Mouse (Mus musculus) lung, embryonic 15.5 days (tissue): ENCODE results near the gene E130309D02Rik. TPM values are rescaled to one million over a fixed set of nuclear protein-coding genes. Genes with fewer than 3 reads are reported as not detected.
A peak's percentile ranks its signal among the peaks of the same experiment; 100 is the strongest.

Experiments
- ATAC-seq: fragments of 200-750 bp; cut with Nextera tagmentation; 2 replicates; pipeline ENCODE4 v1.8.0; 2017; ENCODE audit warnings: moderate number of reproducible peaks, borderline replicate concordance; ENCODE audit not compliant: low FRiP score, low TSS enrichment; ENCODE audit errors: extremely low read depth
- H3K27ac ChIP-seq: fragments of 300-500 bp; sonication (generic); 2 replicates; pipeline ENCODE4 v1.5.1; 2015; ENCODE audit warnings: moderate library complexity, mild to moderate bottlenecking, inconsistent platforms
- H3K27me3 ChIP-seq: fragments of 300-500 bp; sonication (generic); 2 replicates; pipeline ENCODE4 v1.6.1; 2015; ENCODE audit warnings: inconsistent platforms
- H3K36me3 ChIP-seq: fragments of 300-500 bp; sonication (generic); 2 replicates; pipeline ENCODE4 v1.6.1; 2015; ENCODE audit warnings: inconsistent platforms
- H3K4me1 ChIP-seq: fragments of 300-500 bp; sonication (generic); 2 replicates; pipeline ENCODE4 v1.6.1; 2015; ENCODE audit warnings: inconsistent platforms
- H3K4me2 ChIP-seq: fragments of 300-500 bp; sonication (generic); 2 replicates; pipeline ENCODE4 v1.6.1; 2015; ENCODE audit warnings: inconsistent platforms, mild to moderate bottlenecking, moderate library complexity
- H3K4me3 ChIP-seq: fragments of 300-500 bp; sonication (generic); 2 replicates; pipeline ENCODE4 v1.5.1; 2015; ENCODE audit warnings: mild to moderate bottlenecking, inconsistent platforms
- H3K9ac ChIP-seq: fragments of 300-500 bp; sonication (generic); 2 replicates; pipeline ENCODE4 v1.6.1; 2015; ENCODE audit warnings: inconsistent platforms
- H3K9me3 ChIP-seq: fragments of 300-500 bp; sonication (generic); 2 replicates; pipeline ENCODE4 v1.6.1; 2016; ENCODE audit warnings: inconsistent platforms
- WGBS: fragments of 180-500 bp; shearing (Covaris S2); methylation state at CpG from one replicate; pipeline ENCODE4 v1.1.7; 2015; 5-methylcytosine and 5-hydroxymethylcytosine counted together
- polyA plus RNA-seq: library from polyadenylated mRNA; unstranded; fragments of >200 nt; fragmentation: Nextera tagmentation; extraction: Ambion mirVana; gene quantifications from 2 replicates; pipeline ENCODE4 v1.2.1, GENCODE M21; 2015

E130309D02Rik gene
- polyA plus RNA-seq, 1 experiment from 2014 or later = 38.4 TPM

DNA sequence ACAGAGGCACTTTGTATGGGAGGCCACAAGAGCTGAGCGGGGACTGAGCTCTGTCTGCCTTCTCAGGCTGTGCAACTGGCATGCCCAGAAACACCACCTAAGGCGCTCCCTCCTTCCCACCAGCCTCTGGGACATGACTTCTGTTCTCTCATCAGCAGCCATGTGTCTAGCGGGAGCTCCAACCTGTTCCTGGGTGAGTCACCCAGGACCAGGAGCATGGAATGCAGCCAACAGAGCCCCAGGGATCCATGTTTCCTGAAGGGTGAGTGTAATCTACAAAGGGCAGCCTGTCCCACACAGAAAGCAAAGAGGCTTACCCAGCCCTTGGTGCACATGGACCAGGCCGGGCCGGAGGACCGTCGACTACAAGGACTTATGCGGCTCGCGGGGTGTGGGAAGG lies 50.5 kb downstream of the E130309D02Rik start:
- H3K9ac ChIP-seq = no peak overlapping the region
- no peak overlapping the region for H3K4me2 ChIP-seq
- no peak overlapping the region for H3K27ac ChIP-seq
- WGBS = 83% methylated on average over 10 of the region's 10 CpGs
- H3K4me1 ChIP-seq = peaks cover 6% of the 10 kb centered on the region; the same call in 1 of the 2 replicates
- ATAC-seq = no peak
- H3K9me3 ChIP-seq = no peaks in the 10 kb centered on the region
- H3K4me3 ChIP-seq = no peak overlapping the region
- H3K27me3 ChIP-seq = no peaks in the 10 kb centered on the region
- H3K36me3 ChIP-seq = peaks cover 14% of the 10 kb centered on the region; the same call in 1 of the 2 replicates

DNA sequence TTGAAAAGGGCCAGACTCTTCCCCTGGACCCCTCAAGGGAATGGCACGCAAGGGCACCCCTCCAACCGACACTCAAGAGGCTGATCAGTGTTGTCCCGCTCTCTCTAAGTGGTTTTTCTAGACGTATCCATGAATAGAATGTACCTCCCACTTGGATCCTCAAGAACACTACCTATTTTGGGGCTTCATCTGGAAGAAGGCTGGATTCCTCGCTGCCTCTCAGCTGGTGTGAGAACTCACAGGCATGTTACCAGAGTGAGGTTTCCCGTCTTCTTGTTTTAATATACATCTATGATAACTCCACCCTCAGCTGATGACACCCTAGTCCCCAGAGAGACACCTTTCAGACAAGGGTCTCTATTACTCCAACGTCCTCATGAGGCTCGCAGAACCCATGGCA lies 53.5 kb downstream of the E130309D02Rik start:
- Histone ChIP-seq H3K4me3 (no peak overlapping the region), H3K27me3 (peaks cover 20% of the 10 kb centered on the region), H3K4me1 (no peaks in the 10 kb centered on the region), H3K27ac (no peak overlapping the region), H3K4me2 (no peak overlapping the region), H3K36me3 (peaks cover 14% of the 10 kb centered on the region; the same call in 1 of the 2 replicates), H3K9ac (no peak overlapping the region), H3K9me3 (no peaks in the 10 kb centered on the region)
- no peak for ATAC-seq
- WGBS = 84% methylated on average over 8 of the region's 8 CpGs

DNA sequence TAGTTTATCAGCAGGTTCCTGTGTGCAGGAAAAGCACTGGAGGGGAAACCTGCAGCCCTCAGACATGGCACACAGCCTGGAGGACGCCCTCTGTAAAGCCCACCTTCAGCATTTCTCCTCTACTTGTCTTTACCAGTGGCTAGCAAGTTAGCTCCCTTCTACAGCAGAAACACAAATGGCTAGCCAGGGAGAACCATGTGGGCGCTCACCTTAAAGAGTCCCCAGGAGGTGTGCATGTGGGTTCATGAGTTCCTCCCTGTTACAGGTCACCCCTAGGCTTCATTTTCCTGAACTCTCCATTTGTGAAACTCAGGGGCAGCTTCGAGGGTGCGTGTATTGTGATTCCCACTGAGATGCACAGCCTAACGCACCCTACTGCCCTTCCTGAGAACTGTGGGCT lies 59.4 kb downstream of the E130309D02Rik start:
- Histone ChIP-seq H3K9ac (no peak overlapping the region), H3K4me1 (peaks cover 22% of the 10 kb centered on the region), H3K27me3 (peaks cover 79% of the 10 kb centered on the region), H3K27ac (no peak overlapping the region), H3K4me3 (no peak overlapping the region), H3K4me2 (no peak overlapping the region), H3K36me3 (peaks cover 5% of the 10 kb centered on the region; the same call in 1 of the 2 replicates), H3K9me3 (no peaks in the 10 kb centered on the region)
- 86% methylated on average over 5 of the region's 5 CpGs for whole genome bisulfite sequencing
- ATAC-seq = no peak

DNA sequence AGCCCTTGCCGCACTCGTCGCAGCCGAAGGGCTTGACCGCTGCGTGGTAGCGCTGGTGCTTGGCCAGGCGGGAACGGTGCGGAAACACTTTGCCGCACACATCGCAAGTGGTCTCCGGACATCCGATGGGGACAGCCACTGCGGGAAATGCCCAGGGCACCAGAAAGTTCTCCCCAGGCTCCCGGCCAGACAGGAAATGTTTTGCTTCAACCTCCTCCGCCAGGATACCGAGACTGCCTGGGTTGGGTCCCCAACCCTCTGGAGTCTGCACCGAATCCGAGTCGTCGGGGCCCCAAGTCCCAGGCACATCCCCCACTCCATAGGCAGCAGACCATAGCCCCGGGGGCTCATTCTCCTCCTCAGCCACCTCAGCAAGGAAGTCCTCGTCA lies 60.0 kb downstream of the E130309D02Rik start:
- Histone ChIP-seq H3K27me3 (peaks cover 80% of the 10 kb centered on the region), H3K27ac (no peak overlapping the region), H3K4me3 (peak overlapping the region; percentile 37; the same call in 1 of the 2 replicates), H3K4me2 (peak overlapping the region; percentile 77; the same call in 1 of the 2 replicates), H3K36me3 (peaks cover 5% of the 10 kb centered on the region; the same call in 1 of the 2 replicates), H3K4me1 (peaks cover 22% of the 10 kb centered on the region), H3K9ac (no peak overlapping the region), H3K9me3 (no peaks in the 10 kb centered on the region)
- WGBS = 24% methylated on average over 24 of the region's 24 CpGs
- ATAC-seq = no peak

DNA sequence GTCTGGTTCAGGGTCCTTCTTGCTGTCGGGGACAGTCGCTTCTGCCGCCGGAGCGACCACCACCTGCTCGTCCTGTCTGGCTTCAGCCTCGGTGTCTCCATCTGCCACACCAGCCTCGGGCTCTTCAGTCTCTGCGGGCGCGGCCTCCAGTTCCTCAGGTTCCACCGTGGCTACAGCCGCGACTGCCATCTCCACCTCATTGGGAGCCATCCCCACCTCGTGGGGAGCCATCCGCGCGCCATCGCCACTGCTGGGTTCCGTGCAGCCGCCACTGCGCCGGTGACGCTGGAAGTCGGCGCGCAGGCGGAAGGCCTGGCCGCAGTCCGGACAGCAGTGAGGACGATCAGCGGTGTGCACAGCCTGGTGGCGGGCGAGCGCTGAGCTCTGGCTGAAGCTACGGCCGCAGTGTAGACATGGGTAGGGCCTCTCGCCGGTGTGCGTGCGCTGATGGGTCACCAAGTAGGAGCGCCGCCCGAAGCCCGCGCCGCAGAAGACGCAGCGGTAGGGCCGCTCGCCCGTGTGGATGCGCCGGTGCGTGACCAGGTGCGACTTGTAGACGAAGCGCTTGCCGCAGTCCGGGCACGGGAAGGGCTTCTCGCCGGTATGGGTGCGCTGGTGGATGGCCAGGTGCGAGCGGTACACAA lies 60.6 kb downstream of the E130309D02Rik start:
- peaks cover 5% of the 10 kb centered on the region; the same call in 1 of the 2 replicates for H3K36me3 ChIP-seq
- H3K9ac ChIP-seq = no peak overlapping the region
- no peak overlapping the region for H3K27ac ChIP-seq
- no peak for ATAC-seq
- WGBS = 18% methylated on average over 66 of the region's 66 CpGs
- peaks cover 22% of the 10 kb centered on the region for H3K4me1 ChIP-seq
- peaks cover 80% of the 10 kb centered on the region for H3K27me3 ChIP-seq
- H3K9me3 ChIP-seq = no peaks in the 10 kb centered on the region
- peak overlapping the region; percentile 37 for H3K4me3 ChIP-seq
- peak overlapping the region; percentile 77 for H3K4me2 ChIP-seq

DNA sequence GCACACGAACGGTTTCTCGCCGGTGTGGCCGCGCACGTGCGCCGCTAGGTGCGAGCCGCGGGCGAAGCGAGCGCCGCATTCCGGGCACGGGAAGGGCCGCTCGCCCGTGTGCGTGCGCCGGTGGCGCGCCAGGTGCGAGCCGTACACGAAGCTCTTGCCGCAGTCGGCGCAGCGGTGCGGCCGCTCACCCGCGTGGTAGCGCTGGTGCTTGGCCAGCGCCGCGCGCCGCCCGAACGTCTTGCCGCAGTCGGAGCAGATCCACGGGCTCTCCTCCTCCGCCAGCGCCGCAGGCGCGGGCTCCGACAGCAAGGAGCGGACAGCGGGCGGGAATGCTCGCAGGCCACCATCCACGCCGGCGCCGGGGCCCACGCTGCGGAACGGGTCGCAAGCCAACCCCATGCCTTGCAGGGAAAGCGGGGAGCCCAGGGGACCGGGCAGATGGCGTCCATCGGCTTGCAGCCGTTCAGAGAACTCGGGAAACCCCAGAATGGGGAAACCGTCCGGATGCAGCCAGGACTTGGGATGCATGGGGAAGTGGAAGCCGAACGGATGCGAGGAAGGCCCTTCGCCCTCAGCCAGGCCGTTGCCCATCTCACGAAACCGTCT lies 61.2 kb downstream of the E130309D02Rik start:
- Histone ChIP-seq H3K4me2 (peak overlapping the region; percentile 77), H3K36me3 (peaks cover 6% of the 10 kb centered on the region; the same call in 1 of the 2 replicates), H3K9me3 (no peaks in the 10 kb centered on the region), H3K9ac (no peak overlapping the region), H3K4me1 (peaks cover 22% of the 10 kb centered on the region), H3K4me3 (peak overlapping the region; percentile 37), H3K27ac (no peak overlapping the region), H3K27me3 (peaks cover 80% of the 10 kb centered on the region)
- no peak for ATAC-seq
- WGBS = 6% methylated on average over 73 of the region's 81 CpGs

DNA sequence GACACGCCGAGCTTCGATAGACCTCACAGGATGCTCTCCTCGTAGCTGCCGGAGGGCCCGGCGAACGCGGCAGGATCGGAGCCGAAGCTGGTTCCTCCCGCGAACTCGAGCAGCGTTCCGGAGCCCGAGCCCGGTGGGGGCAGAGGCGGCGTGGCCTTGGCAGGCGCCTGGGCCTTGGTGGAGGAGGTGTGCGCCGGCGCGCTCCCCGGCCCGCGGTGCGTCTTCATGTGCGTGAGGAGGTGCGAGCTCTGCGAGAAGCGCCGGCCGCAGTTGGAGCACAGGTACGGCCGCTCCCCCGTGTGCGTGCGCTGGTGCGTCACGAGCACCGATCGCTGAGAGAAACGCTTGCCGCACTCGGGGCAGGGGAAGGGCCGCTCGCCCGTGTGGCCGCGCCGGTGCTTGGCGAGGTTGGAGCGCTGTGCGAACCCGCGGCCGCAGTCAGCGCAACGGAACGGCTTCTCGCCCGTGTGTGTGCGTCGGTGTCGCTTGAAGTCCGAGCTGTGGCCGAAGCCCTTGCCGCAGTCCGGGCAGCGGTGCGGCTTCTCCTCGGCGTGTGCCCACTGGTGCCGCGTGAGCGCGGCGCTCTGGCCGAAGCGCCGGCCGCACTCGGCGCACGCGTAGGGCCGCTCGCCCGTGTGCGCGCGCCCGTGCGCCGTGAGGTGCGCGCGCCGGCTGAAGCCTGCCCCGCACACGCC lies 61.8 kb downstream of the E130309D02Rik start:
- H3K27me3 ChIP-seq = peaks cover 77% of the 10 kb centered on the region
- H3K4me1 ChIP-seq = peaks cover 22% of the 10 kb centered on the region
- peak overlapping the region; percentile 37 for H3K4me3 ChIP-seq
- peaks cover 12% of the 10 kb centered on the region; the same call in 1 of the 2 replicates for H3K36me3 ChIP-seq
- ATAC-seq = no peak; the same call in 1 of the 2 replicates
- peak overlapping the region; percentile 77 for H3K4me2 ChIP-seq
- no peaks in the 10 kb centered on the region for H3K9me3 ChIP-seq
- no peak overlapping the region for H3K27ac ChIP-seq
- WGBS = 2% methylated on average over 103 of the region's 103 CpGs
- no peak overlapping the region for H3K9ac ChIP-seq

DNA sequence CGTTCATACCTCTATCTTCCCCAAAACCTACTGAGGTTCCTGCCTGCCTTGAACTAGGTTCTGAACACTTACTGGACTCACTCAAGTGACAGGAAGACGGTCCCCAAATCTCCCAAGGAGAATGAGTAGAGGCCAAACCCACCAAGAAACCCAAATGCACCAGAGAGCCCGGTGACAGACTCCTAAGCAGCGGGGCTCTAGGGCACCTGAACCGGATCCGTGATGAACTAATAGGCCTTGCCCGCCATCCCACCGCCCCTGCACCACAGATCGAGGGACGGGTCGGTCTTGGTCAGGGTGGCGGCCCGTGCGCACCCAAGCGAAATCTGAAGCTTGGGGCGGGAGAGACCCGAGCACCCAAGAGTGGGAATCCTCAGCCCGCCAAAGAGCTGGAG lies 62.4 kb downstream of the E130309D02Rik start:
- Histone ChIP-seq H3K4me1 (peaks cover 22% of the 10 kb centered on the region), H3K27me3 (peaks cover 71% of the 10 kb centered on the region), H3K36me3 (peaks cover 16% of the 10 kb centered on the region; the same call in 1 of the 2 replicates), H3K4me2 (peak overlapping the region; percentile 77), H3K9ac (no peak overlapping the region), H3K9me3 (no peaks in the 10 kb centered on the region), H3K4me3 (peak overlapping the region; percentile 37), H3K27ac (no peak overlapping the region)
- 42% methylated on average over 18 of the region's 18 CpGs for WGBS
- ATAC-seq = no peak; the same call in 1 of the 2 replicates

DNA sequence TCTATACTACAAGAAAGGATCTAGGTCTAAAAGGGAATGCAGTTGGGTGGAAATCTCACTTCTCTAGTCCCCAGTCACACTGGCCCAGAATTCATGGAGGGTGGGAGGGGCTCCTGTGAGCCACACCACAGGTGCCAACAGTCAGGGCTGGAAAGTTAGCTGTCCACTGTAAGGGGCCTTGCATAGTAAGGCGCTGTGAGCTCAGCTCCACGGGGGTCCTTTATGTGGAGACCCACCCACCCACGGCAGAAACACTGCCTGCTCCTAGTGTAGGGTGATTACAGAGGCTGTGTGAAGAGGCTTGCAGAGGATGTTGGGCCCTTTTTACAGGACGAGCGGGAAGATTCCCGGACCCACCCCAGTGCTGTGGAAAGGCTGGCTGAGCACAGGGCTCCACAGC lies 63.1 kb downstream of the E130309D02Rik start:
- no peak for ATAC-seq
- peaks cover 22% of the 10 kb centered on the region for H3K4me1 ChIP-seq
- H3K9me3 ChIP-seq = no peaks in the 10 kb centered on the region
- H3K27ac ChIP-seq = no peak overlapping the region
- 65% methylated on average over 6 of the region's 6 CpGs for WGBS
- H3K4me3 ChIP-seq = no peak overlapping the region
- H3K9ac ChIP-seq = no peak overlapping the region
- peaks cover 22% of the 10 kb centered on the region for H3K36me3 ChIP-seq
- H3K27me3 ChIP-seq = peaks cover 64% of the 10 kb centered on the region
- H3K4me2 ChIP-seq = no peak overlapping the region

Other genes with a start within 250 kb of the E130309D02Rik start
- 33.5 and 37.6 TPM in 2 replicates for gene Rnf216, start 202.4 kb downstream of the E130309D02Rik start, polyA plus RNA-seq
- gene Olfr718-ps1, start 167.8 kb downstream of the E130309D02Rik start, polyA plus RNA-seq = not detected in 2 replicates
- 11.8 and 12.2 TPM in 2 replicates for gene Rbak, start 134.6 kb downstream of the E130309D02Rik start, polyA plus RNA-seq
- not detected in 2 replicates for gene Spdye4b, start 134.3 kb downstream of the E130309D02Rik start, polyA plus RNA-seq
- gene Spdye4a, start 88.5 kb downstream of the E130309D02Rik start, polyA plus RNA-seq = not detected in 2 replicates
- 13.6 and 15.0 TPM in 2 replicates for gene Zfp12, start 80.2 kb downstream of the E130309D02Rik start, polyA plus RNA-seq
- gene Zfp316, start 45.3 kb downstream of the E130309D02Rik start, polyA plus RNA-seq = 2.8 and 3.1 TPM in 2 replicates
- gene Zfp853, start 21.7 kb downstream of the E130309D02Rik start, polyA plus RNA-seq = not detected in 2 replicates
- gene Zdhhc4, start 13.9 kb upstream of the E130309D02Rik start, polyA plus RNA-seq = 71.9 and 73.0 TPM in 2 replicates
- 0.04 and 0.07 TPM in 2 replicates for gene Grid2ip, start 42.0 kb upstream of the E130309D02Rik start, polyA plus RNA-seq
- 329 and 337 TPM in 2 replicates for gene Kdelr2, start 88.5 kb upstream of the E130309D02Rik start, polyA plus RNA-seq
- 7.9 and 8.1 TPM in 2 replicates for gene Daglb, start 149.2 kb upstream of the E130309D02Rik start, polyA plus RNA-seq
- gene Rac1, start 212.7 kb upstream of the E130309D02Rik start, polyA plus RNA-seq = 492 and 506 TPM in 2 replicates